Mouse (Mus musculus) left cerebral cortex, postnatal 4 days (tissue): ENCODE data around the gene Pcnx3. TPM values are rescaled to one million over a fixed set of nuclear protein-coding genes. Genes with fewer than 3 reads are reported as not detected.

Experiments
- DNase-seq: peaks from one replicate; pipeline ENCODE4 v3.0.0-alpha.2; 2022
- intact Hi-C: fragments of 180-260 bp; cut with DNase I; formaldehyde crosslinking; loops from one replicate; pipeline ENCODE4 v1.15.1; 2025
- total RNA-seq, 2 experiments: library from RNA; stranded (reverse); gene quantifications; 2 replicates each; pipeline ENCODE4 v1.2.3; 2021

Gene Pcnx3
- 10 to 100 TPM; 87.7 to 91.7 TPM for total RNA-seq

DNA sequence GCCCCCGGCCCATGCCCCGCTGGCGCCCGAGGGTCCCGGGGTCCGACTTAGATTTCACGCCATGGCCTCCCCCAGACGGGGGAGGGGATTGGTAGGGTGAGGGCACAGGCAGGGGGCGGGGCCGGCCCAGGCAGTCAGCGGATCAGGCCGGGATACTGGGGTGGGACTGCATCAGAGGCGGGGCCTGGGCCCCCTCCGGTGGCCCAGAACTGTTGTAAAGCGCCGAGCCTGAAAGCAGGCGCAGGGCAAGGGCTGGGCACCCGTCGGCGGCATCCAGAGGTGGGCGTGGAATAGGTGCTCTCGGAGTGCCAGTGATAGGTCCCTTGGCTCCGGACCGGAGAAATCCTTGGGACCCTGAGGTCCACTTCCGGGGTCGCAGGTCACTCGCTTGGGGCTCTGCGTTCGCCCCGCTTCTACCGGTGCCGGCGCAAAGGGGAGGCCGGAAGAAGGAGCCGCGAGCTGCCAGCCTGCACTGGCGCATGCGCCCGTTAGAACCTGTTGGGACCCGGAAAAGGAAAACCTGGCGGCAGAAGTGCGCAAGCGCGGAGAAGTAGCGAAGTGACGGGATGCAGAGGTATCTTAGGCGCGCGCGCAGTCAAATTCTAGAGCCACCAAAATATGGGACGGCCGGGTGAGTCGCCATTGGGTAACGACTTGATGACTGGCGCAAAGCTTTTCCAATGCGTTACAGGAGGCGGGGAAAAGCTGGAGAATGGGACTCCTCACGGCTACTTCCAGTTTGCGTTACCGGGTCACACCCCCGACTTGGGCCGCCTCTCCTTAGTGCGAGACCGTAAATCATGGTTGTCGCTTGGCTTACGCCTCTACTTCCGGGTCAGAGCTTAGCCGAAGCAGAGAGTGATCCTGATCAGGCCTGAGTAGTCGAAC lies at the start of gene Pcnx3, which contains the start of gene Map3k11:
Gene Pcnx3 (minus strand): TSS at position 709 of the 888 bp plus-strand sequence.
Gene Map3k11 (plus strand): TSS at position 543 of the 888 bp plus-strand sequence.
- DNase-seq = peak; percentile 97
- intact Hi-C loops = no loop called here

DNA sequence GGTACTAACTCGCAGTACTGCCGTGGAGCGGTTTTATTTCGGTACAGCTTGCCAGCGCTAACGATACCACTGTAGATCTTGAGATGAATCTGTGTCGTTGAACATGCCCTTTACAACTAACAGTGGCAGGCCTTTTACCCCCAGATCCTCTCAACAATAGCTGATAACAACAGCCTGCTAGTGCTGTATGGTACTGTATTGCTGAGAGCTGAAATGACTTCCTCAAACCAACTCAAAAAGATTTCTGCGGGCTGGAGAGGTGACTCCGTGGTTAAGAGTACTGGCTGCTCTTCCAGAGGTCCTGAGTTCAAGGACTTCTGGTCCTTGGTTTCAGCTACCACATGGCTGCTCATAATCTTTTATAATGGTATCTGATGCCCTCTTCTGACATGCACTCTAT lies 45.6 kb upstream of the Pcnx3 start:
- intact Hi-C loops = no loop called here
- DNase-seq = no peak

DNA sequence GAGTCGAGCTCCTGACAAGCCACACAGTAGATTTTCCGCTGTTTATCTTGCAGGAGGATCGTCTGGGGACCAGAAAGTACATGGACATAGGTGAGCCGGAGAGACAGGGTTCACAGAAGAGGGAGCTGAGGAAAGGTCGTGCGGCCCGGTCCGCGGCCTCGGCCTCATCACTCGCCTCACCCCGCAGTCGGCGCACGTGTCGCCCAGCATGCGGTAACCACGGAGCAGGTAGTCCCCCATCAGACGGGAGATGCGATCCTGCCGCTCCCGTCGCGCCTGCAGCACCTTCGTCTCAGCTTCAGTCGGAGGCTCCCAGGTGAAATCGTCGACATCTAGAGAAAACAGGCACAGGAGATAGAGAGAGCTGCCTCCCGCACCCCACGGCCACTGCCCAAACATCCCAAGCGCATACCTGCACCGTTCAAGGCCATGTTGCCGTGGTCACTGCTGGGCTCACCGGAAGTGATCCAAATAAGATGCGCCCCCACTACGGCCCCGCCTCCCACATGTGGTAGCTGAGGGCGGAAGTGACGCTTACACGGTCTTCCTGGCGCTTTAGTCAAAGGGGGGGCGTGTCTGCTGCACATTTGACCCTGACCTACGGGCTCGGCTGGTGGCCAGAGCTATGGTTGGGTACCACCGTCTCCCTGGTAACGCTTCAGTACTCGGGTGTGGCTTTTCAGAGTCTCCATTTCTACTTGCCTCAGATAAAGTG lies 42.7 kb upstream of the Pcnx3 start:
- intact Hi-C loops = no loop called here
- peak; percentile 95 for DNase-seq

DNA sequence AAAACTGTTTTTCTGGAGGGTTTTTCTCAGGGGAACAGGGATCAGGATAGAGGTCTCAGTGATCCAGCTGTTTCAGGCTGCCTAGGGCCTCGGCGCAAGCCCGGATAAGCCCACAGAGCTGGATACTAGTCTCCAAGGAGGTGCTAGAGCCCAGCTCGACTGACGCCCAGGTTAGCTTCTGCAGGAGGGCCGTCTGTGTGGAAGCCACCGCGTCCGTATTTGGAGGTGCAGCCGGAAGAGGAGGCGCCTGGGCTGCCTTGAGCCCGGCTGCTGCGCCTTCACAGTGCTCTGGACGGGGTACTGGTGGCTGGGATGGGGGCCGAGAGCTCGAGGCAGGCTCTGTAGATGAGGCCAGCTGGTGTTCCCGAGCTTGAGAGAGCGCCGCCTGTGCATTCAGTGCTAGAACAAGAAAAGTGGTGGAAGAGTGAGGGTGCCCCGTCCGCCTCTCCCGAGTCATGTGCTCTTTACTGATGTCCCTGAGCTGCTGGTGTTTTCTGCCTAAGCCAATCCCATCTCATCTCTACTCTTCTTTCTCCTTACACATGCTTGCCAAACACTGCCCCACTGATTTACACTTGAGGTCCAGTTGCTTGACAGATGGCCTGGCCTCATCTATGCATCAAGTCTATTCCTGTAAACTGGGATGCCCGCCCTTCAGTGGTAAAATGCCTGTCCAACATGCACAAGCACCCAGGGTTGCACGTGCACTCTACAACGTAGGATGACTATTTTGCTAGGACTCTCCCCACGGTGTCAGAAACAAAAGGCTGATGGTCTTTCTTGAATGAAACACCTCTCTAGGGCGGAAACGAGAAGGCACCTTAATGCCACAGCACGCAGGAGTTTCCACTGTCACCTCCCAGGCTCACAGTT lies 41.8 kb upstream of the Pcnx3 start:
- peak; percentile 75 for DNase-seq
- intact Hi-C loops = no loop called here

DNA sequence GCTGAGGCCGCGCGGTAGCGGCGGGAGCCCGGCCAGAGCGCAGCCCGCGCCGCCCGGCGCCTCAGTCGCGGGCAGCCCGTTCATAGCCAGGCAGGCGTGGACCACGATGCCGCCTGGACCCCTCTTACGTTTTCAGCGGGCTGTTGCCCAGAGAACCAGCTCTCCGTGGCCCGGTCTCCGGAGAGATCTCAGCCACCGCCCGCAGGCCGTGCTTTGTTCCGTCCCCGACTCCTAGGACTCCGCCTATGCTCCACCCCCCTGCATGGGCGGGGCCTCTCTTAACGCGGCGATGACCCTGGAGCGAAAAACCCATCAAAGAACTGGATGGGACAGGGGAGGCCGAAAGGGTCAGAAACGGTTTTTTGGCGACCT lies 40.7 kb upstream of the Pcnx3 start, which contains the start of gene Fam89b:
Gene Fam89b (minus strand): TSS at position 210 of the 372 bp plus-strand sequence.
- peak; percentile 93 for DNase-seq
- intact Hi-C loops = no loop called here

DNA sequence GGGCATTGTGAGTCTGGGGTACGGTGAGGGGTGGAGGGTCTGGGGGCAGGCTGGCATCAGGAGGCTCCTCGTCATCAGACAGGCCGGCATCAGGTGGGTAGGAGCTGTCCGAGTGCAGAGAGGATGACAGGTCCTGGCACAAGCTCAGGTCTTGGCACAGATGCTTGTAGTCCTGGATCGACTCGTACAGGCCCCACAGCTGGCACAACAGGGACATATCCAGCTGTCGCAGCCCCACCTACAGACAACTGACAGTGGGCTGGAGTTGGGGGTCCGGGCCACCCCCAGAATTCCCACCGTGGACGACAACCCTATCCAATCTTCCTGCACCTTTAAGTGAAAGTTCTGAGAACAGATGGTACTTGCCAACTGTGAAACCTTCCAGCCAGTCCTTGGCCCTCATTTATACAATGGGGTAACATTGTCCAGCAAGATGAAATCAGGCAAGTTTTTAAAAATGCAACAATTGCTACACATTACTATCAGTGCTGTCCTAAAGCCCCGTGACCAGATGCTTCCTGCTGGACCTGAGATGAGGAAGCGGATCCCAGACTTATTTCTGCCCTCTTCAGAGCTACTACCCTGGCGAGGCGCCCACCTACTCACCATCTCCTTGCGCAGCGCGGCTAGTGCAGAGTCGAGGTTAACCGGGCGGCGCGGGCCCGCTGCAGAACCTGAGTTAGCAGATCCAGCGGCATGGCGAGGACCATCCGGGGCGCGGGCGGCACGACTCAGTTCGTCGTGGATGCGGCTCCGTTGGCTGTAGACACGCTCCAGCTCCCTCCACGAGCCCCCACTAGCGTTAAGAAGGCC lies 40.1 kb upstream of the Pcnx3 start:
- intact Hi-C loops = no loop called here

DNA sequence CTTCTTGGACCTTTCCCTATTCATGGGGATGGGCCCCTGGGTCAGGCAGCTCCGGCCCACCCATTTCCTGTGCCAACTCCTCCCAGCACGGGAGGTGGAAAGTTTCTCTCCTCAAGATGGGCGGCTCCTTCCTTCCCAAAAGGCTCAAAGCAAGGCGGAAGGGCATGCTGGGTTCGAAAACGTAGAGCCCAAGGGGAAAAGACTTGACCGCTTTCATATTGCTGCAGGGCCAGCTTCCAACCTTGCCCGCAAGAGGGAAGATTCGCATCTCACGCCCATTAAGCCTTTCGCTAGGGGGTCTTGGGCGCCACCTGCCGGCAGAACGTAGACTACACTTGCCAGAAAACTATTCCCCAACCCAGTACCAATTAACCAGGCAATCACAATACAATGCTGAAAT lies 39.0 kb upstream of the Pcnx3 start:
- DNase-seq = peak; percentile 91
- intact Hi-C loops = no loop called here

More for the DNA sequence above, 40.1 kb upstream of the Pcnx3 start:
- DNase-seq = peak; percentile 83

DNA sequence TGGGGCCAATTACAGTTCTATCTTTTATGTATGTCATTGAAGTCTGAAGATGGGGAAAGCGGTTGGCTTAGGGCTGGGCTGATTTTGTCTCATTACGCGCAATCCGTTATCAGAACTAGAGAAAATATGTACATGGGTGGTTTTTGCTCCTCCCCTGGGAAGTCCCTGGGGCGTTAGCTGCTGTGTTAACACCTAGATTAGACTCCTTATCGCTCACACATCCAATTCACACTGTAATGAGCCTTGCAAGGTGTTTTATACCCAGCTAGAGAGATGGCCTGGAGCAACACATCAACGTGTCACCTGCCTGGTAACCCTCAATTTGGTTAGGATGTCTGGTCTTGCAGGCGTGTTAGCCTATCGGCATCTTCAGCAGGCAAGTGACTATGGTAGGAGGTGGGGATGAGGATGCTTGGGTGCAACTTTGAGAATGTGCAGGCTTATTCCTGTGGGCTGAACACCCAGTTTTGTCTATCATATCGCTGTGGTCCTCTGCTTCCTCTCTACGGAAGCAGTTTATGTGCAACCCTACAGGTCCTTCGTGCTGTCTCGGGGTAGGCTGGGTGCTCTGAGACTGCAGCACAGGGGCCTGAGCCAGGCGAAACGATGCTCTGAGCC lies 38.4 kb upstream of the Pcnx3 start:
- intact Hi-C loops = no loop called here
- no peak for DNase-seq

DNA sequence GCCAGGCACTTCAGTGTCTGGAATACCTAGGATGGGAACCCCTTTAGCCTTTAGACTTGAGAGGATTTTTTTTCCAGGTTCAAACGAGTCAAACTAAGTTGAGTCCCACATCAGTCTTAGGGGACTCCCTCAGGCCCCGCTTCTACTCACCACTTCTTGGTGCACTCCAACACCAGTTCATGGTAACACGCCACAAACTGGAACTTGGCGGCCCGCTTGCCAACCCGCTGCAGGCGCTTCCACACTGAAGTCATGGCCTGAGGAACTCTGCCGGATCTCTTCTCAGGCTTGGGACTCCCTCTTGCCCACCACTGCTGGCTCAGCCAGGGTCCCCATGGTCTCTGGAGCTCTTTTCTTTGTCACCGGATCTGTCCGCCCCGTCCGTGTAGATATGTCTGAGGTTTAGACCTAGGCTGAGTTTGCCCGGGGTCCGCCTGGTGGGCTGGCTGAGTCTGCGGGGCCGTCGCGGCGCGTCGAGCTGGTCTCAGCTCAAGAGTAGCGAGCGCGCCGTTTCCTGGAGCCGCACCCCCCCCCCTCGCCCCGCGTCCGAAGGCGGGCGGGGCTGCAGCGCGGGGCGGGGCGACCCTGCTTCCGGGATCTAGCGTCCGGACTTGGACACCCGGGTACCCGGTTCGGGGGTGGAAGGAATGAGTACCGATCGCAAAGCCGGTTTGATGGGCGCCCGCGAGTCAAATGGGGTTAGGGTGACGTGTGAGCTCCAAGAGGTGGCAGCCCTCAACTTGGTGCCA lies 37.2 kb upstream of the Pcnx3 start, which contains the start of gene Ehbp1l1:
Gene Ehbp1l1 (minus strand): TSS at position 551 of the 749 bp plus-strand sequence.
- peak; percentile 57 for DNase-seq
- intact Hi-C loops = no loop called here

DNA sequence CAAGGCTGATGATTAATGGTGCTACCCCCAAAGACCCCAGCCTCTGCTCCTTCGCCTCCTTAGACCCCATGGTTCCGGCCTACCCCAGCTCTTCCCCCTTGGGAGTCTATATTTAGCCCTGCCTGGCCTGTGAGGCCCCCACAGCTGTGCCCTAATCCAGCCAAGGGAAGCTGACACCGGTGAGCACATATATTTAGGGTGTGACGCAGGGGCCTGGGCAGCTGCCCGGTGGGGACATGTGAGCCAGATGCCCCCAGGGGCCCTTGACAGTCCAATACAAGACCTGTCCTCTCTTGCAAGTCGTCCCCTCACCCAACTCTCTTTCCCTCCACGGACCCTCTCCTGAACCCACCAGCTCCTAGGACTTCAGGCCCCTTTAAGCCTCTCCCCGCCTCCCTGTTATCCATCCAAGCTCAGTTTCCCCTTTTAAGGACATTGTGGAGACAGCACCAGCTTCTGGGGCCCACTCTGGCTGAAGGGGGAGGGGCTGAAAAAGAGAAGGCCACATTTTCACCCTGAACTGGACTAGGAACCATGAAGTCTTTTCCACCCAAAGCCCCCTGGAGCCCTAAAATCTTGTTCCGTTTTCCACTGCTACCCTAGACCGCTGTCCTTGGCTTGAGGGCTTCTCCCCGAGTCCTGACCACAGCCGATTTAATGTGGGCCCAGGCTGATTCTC lies 36.5 kb upstream of the Pcnx3 start:
- intact Hi-C loops = no loop called here
- DNase-seq = no peak

DNA sequence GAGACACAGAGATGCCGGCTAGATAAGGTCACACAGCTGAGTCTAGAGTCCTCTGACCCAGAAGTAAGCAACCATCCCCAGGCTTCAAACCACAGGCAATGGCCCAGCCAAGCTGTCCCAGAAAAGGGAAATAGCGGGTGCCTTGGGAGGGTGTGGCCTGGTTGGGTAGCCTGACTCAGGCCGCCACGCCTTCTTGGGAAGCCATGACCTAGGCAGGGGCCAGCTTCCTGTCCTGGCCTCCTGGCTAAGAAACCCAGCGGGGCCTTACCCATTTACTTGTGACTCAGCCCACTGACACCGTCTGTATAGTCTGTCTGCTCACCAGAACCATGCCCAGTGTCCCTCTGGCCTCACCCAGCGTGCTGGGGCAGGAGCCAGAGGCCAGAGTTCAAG lies 35.8 kb upstream of the Pcnx3 start:
- DNase-seq = no peak
- intact Hi-C loops = no loop called here

DNA sequence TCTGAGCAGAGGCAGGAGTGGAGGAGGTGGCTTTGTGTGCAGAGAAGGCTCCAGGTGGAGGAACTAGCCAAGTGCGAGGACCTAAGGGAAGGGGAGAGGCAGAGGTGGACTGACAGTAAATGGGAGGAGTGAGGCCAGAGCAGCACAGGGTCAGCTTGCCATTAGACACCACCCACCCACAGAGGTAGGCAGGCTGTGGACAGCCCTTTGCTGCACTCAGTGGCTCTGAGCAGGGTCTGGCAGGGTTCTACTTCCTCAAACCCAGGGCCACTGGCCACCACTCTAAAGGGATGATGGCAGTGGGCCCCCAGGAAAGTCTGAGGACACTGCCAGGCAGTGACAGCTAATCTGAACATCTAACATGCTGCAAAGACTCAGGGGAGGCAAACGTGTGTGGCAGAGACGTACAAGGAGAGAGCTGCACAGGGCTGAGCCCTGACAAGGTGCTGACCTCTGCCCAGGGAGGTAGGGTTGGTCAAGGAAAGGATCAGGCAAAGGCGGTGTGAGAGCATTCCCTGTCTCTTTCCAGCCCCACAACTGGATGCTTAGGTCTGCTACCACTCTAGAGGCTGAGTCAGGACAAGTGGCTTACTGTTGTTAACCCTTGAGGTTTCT lies 35.3 kb upstream of the Pcnx3 start:
- DNase-seq = no peak

DNA sequence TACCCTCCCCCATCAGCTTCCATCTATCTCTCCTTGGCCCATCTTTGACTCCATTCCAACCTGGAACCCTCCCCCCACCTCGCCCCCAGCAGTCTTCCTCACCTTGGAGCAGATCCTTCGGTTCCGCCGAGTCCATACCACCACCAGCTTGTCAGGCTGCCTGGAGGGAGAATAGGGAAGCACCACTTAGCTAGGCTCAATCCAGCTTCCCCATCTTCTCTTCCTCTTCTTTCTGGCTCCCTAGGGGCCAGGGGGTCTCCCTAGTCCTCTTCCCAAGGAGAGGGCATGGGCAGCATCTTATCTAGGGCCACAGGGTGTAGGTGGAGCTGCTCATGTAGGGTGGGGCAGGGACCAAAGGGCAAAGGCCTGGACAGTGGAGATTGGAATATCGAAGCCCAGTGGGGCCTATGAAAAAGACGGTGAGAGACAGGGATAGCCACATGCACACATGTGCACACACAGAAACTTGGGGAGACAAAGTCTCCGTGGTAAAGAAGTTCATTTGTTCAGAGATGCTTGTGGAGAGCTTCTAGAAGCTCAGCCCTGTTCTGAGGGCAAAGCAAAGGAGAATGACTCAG lies 34.2 kb upstream of the Pcnx3 start:
- intact Hi-C loops = no loop called here
- DNase-seq = no peak

More for the DNA sequence above, 35.3 kb upstream of the Pcnx3 start:
- intact Hi-C loops = no loop called here

DNA sequence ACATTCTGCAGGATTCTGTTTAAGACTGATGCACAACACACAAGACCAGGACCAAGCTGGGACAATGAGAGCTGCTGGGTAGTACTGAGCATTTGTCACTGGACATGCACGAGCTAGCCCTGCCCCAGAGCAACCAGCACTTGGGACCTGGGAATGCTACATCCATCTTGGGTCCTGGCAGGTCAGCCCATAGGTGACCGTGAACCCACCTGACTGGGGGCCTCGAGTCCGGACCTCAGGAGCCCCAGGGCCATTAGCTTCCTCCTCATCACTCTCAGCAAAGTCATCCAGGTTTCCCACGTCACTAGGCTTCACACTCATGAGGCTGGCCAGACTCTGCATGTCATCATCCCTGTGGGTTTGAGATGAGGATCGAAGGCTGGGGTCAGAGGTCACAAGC lies 32.5 kb upstream of the Pcnx3 start:
- intact Hi-C loops = no loop called here
- DNase-seq = no peak

DNA sequence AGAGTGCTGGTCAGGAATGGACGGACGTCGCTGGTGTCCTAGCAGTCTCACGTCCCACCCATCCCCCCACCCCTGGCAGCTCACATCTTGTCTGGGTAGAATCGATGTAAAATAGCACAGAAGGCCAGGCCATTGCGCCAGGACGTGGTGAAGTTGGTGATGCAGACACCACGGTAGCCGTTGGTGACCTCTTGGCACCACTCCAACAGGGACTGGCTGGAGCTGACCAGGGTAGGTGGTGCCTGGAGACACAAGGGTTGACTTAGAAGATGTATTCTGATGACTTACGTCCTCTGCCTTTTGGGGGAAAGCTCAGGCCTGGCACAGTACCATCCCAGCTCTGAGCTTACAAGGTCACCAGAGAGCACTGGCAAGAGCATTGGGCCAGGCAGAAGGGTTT lies 28.2 kb upstream of the Pcnx3 start:
- DNase-seq = no peak
- intact Hi-C loops = loop anchor here (10.0 kb wide), 1 partner anchor 58 kb away; the partner anchor contains the start of gene Scyl1

DNA sequence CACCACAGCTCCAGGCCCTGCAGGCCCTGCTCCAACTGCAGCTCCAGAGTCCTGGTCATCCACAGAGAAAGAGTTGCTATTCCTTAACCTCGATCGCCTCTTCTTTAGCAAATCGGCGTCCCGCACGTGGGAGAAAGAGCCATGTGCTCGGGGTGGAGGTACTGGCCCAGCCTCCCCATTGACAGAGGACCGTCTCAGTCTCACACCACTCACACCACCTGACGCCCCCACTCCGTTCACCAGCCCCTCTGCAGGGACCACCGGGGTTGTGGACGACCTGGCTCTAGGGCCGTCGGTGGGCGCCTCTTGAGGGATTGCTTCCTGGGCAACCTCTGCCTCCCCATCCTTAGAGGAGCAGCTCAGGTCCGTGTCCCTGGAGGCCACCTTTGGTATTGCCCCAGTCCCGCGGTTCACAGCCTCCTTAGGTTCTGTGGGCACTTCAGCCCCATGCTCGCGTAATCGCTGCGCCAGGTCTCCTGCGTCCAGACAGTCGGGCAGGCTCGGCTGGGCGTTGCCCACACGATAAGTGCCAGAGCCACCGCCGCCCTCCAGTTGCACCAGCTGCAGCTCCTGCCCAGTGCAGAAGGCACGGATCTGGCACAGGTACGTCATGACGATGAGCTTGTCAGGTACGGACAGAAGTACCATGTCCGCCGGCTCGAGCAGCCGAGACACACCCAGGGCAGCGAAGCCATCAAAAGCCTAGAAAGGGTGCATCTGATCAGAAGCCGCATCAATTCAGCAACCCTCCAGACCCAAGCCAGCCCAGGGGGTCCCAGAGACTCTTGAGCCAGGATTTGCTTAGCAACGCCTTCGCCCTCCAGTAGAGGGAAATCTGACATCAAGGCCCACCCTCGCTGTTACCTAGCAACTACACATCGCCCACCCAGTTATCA lies 27.3 kb upstream of the Pcnx3 start:
- intact Hi-C loops = loop anchor here (10.0 kb wide), 1 partner anchor 59 kb away; the partner anchor contains the start of gene Scyl1
- DNase-seq = peak; percentile 71
